Mouse (Mus musculus): Measurements from ENCODE around the gene Hspb7. TPM values are rescaled to one million over a fixed set of nuclear protein-coding genes. Genes with fewer than 3 reads are reported as not detected.

Gene Hspb7
- 0.06 and 0.08 TPM in 2 replicates for polyA plus RNA-seq (2015; fragmentation: Nextera tagmentation; extraction: Ambion mirVana)

DNA sequence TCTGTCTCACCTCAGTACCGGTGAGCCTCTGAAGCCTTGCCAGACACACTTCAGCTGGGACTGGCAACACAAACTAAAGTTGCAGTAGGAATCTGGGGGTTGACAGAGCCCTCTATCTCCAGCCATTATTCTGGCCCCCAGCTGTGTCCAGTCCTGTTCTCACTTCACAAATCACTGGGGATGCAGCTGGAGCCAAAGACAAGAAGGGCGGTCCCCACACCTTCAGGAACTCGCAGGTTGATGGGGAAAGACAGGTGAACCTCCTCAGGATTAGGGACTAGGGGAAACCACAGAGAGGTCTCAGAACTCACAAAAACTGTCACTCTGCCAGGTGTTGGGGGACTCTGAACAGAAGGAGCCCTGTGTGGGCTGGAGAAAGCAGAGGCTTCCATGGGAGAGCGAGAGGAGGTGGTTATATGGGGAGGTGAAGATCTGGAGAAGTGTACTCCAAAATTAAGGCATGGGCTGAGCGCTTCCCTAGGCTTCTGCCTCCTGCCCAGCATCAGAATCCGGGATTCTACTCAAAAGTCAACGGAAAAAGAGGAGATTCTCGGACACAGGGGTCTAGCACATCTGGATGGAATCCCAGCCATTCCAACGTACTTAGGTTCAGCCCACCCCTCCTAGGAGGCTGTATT is at the start of gene Hspb7:
TSS of gene Hspb7 (plus strand) at position 588 of the 638 bp plus-strand sequence.
- Histone ChIP-seq H3K4me2 (no peak within 1 kb of the TSS), H3K27me3 (peaks cover 21% of the 10 kb centered on the region), H3K4me1 (replicated peaks) (peaks cover 6% of the 10 kb centered on the region; the same call in 1 of the 2 replicates), H3K36me3 (no peaks in the 10 kb centered on the region), H3K9me3 (no peaks in the 10 kb centered on the region), H3K27ac (no peak within 1 kb of the TSS), H3K9ac (no peak within 1 kb of the TSS), H3K4me3 (no peak within 1 kb of the TSS)
- 58% methylated on average over 9 of the region's 9 CpGs for WGBS
- no peak for ATAC-seq (ENCODE audit: low FRiP score)

DNA sequence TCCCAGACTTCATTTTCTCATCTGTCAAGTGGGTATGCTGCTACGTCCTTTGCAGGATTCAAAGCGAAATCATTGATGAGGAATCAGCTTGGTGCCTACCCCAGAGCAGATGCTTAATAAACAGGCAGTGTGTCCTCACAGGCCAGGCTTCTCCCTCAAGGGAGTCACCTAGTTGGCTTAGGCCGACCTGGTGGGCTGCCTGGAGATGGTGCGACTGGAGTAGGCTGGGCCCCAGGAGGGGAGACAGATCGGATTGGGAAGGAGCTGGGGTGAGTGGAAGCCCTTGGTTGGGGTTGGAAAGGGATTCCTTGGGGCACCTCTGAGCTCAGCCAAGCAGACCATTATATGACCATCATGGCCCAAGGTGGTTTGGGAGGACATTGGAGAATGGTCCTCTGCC is 48.2 kb upstream of the Hspb7 start:
- Histone ChIP-seq H3K9ac (no peak overlapping the region), H3K4me2 (no peak overlapping the region), H3K27me3 (peaks cover 23% of the 10 kb centered on the region), H3K4me1 (replicated peaks) (peaks cover 13% of the 10 kb centered on the region), H3K4me3 (no peak overlapping the region), H3K9me3 (no peaks in the 10 kb centered on the region), H3K27ac (no peak overlapping the region), H3K36me3 (no peaks in the 10 kb centered on the region)
- ATAC-seq (ENCODE audit: low FRiP score), result no peak
- WGBS, result 94% methylated on average over 5 of the region's 5 CpGs

DNA sequence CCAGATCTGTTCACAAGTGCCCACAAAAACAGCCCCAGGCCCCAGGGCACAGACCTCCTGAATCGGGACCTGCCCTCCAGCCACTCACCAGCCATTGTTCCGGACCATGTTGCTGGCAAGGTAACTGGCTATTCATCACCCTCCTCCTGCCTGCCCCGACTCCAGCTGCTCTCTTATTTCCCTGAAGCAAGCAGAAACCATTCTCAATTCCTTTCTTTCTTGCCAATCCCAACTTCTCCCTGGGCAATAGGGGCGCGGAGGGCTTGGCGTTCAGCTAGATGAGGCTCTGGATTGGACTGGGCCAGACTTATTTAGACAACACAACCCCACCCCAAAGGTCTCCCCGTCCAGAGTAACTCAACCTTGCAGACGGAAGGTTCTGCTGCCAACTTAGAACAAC is 40.9 kb upstream of the Hspb7 start:
- no peaks in the 10 kb centered on the region for H3K36me3 ChIP-seq
- H3K4me3 ChIP-seq, result no peak overlapping the region
- no peak overlapping the region for H3K9ac ChIP-seq
- H3K27me3 ChIP-seq, result peaks cover 52% of the 10 kb centered on the region
- WGBS, result 41% methylated on average over 8 of the region's 8 CpGs
- no peaks in the 10 kb centered on the region for H3K9me3 ChIP-seq
- no peak overlapping the region for H3K4me2 ChIP-seq
- H3K27ac ChIP-seq, result no peak overlapping the region
- peaks cover 23% of the 10 kb centered on the region for H3K4me1 ChIP-seq (replicated peaks)
- ATAC-seq (ENCODE audit: low FRiP score), result no peak

DNA sequence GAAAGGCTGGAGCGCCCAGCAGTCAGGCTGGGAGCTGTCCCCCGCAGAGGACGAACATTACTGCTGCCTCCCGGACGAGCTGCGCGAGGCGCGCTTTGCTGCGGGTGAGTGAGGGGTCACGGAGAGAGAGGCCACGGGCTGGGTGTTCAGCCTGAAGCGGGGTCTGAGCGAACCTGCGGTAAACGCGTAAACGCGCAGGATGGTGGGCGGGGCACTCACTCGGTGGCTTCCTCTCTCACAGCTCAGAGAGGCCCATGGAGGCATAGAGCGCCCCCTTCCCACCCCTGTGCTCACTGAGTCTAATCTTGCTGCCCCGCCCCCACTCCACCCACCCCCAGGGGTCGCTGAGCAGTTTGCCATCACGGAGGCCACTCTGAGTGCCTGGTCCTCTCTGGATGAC is 38.2 kb upstream of the Hspb7 start:
- Histone ChIP-seq H3K9ac (peak overlapping the region; percentile 55), H3K9me3 (no peaks in the 10 kb centered on the region), H3K27me3 (peaks cover 53% of the 10 kb centered on the region), H3K4me2 (peak overlapping the region; percentile 55), H3K4me1 (replicated peaks) (peaks cover 24% of the 10 kb centered on the region), H3K36me3 (no peaks in the 10 kb centered on the region), H3K27ac (no peak overlapping the region), H3K4me3 (peak overlapping the region; percentile 29)
- ATAC-seq (ENCODE audit: low FRiP score), result peak; percentile 19; the same call in 1 of the 2 replicates
- 2% methylated on average over 24 of the region's 25 CpGs for WGBS

DNA sequence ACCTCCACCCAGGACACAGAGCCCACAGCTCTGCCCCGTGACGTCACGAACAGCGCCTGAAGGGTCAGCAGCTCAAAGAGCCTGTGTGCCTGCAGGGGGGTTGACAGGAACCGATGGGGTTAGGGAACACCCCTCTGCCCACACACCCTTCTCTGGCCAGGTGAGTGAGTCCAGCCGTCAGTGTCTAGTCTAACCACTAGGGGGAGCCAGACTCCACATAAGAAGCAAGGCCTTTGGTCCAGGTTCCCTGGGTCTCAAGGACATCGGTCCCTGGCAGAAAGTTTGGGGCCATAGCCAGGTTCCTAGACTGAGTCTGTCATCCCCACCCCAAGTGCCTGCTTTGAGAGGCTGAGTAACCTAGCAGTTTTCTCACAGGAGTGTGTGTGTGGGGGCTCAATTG is 35.3 kb upstream of the Hspb7 start:
- Histone ChIP-seq H3K27ac (no peak overlapping the region), H3K27me3 (peaks cover 47% of the 10 kb centered on the region), H3K4me1 (replicated peaks) (peaks cover 19% of the 10 kb centered on the region), H3K4me3 (no peak overlapping the region), H3K4me2 (no peak overlapping the region), H3K9ac (no peak overlapping the region), H3K36me3 (no peaks in the 10 kb centered on the region), H3K9me3 (no peaks in the 10 kb centered on the region)
- 1% methylated on average over 6 of the region's 7 CpGs for WGBS
- no peak for ATAC-seq (ENCODE audit: low FRiP score)

- Histone ChIP-seq H3K27me3 (peaks cover 38% of the 10 kb centered on the region), H3K4me3 (no peak overlapping the region), H3K9me3 (no peaks in the 10 kb centered on the region), H3K27ac (no peak overlapping the region), H3K36me3 (no peaks in the 10 kb centered on the region), H3K4me1 (replicated peaks) (peaks cover 19% of the 10 kb centered on the region), H3K9ac (no peak overlapping the region), H3K4me2 (no peak overlapping the region)
- 77% methylated on average over 7 of the region's 7 CpGs for WGBS
- no peak for ATAC-seq (ENCODE audit: low FRiP score)
Measured at GRCm38 (mm10) chr4:141386150-141386549, 34.4 kb upstream of the Hspb7 start.

DNA sequence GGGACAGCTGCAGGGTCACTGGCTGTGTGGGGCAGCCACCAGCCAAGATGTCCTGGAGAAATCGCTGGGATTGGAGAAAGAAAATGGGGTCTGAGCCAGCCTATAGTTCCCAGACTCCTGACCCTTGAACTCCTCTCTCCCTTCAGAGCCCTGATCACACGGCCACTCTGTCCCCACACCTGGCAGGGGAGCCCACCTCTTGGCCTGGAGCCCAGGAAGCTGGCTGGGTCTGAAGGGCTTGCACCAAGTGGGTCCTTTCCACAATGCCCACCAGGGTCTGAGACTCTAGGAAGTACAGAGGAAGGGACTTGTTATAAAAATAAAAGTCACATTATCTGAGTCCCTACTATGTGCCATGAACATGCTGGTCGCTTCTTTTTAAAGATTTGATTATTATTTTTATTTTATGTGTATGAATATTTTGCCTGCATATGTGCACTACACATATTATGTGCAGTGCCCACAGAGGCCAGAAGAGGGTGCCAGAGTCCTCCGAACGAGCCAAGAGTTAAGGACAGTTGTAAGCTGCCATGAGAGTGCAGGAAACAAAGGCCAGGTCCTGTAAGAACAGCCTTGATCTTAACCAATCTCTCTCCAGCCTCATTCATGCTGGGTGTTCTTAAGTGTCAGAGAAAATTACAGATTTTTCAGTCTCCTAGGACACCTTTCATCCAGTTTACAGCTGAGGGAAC is 33.3 kb upstream of the Hspb7 start:
- H3K4me3 ChIP-seq, result no peak overlapping the region
- H3K27me3 ChIP-seq, result peaks cover 30% of the 10 kb centered on the region
- no peak for ATAC-seq (ENCODE audit: low FRiP score)
- WGBS, result 20% methylated on average over 5 of the region's 5 CpGs
- H3K27ac ChIP-seq, result no peak overlapping the region
- H3K4me2 ChIP-seq, result no peak overlapping the region
- no peak overlapping the region for H3K9ac ChIP-seq
- no peaks in the 10 kb centered on the region for H3K36me3 ChIP-seq
- H3K9me3 ChIP-seq, result no peaks in the 10 kb centered on the region
- peaks cover 17% of the 10 kb centered on the region for H3K4me1 ChIP-seq (replicated peaks)

DNA sequence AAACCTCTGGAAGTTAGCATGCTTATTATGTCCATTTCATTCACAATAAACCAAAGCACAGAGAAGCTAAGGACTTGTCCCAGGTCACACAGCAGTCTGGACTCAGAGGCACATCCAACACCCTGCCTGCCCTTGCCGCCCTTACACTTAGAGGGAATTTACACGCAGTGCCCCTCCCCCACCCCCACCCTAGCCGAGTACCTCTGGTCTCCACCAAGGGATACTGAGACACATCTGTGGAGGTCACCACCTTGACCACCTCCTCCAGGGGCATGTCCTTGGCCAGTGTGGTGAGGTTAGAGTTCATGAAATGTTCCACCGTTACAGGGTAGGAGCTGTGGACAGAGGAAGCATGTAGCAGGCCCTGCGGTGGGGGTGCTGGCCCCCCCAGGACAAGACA is 32.6 kb upstream of the Hspb7 start:
- WGBS, result 64% methylated on average over 5 of the region's 5 CpGs

DNA sequence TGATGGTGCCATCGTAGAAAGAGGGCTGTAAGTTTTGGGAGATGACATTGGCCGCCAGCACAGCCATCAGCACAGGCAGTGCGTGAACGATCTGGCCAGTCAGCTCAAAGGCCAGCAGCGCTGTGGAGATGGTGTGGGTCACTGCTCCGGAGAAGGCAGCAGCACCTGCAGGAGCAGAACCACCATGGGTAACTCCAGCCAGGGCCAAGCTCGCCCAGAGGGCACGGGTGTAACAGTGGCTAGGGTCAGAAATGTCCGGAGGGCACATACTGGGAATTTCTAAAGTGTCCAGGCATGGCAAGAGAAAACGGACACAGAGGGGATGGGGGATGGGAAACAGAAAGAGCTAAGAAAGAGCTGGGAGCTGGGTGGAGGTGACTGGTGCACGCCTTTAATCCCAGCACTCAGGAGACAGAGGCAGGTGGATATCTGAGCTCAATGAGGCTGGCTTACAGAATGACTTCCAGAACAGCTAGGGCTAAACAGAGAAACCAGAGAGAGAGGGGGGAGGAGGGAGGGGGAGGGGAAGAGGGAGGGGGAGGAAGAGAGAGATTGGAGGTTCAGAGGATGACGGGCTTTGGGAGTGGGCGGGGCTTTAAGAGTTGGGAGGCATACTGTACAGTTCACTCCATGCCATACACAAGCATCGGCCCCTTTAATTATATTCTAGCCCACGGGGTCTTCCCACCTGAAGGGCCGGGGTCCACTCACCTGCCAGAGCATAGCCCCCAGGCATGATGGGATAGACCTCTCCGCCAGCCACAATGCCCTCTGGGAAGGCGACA is 31.0 kb upstream of the Hspb7 start:
- Histone ChIP-seq H3K9ac (no peak overlapping the region), H3K27me3 (peaks cover 12% of the 10 kb centered on the region), H3K4me1 (replicated peaks) (peaks cover 2% of the 10 kb centered on the region; the same call in 1 of the 2 replicates), H3K27ac (no peak overlapping the region), H3K9me3 (no peaks in the 10 kb centered on the region), H3K36me3 (no peaks in the 10 kb centered on the region), H3K4me3 (no peak overlapping the region), H3K4me2 (no peak overlapping the region)
- WGBS, result 70% methylated on average over 18 of the region's 18 CpGs
- ATAC-seq (ENCODE audit: low FRiP score), result no peak

More for the DNA sequence above, 32.6 kb upstream of the Hspb7 start:
- Histone ChIP-seq H3K9me3 (no peaks in the 10 kb centered on the region), H3K4me1 (replicated peaks) (peaks cover 11% of the 10 kb centered on the region; the same call in 1 of the 2 replicates), H3K4me3 (no peak overlapping the region), H3K9ac (no peak overlapping the region), H3K36me3 (no peaks in the 10 kb centered on the region), H3K27ac (no peak overlapping the region), H3K27me3 (peaks cover 25% of the 10 kb centered on the region), H3K4me2 (no peak overlapping the region)
- ATAC-seq (ENCODE audit: low FRiP score), result no peak

- Histone ChIP-seq H3K4me2 (no peak overlapping the region), H3K9ac (no peak overlapping the region), H3K27me3 (peaks cover 19% of the 10 kb centered on the region), H3K27ac (no peak overlapping the region), H3K9me3 (no peaks in the 10 kb centered on the region), H3K4me3 (no peak overlapping the region), H3K36me3 (no peaks in the 10 kb centered on the region), H3K4me1 (replicated peaks) (peaks cover 4% of the 10 kb centered on the region; the same call in 1 of the 2 replicates)
- ATAC-seq (ENCODE audit: low FRiP score), result no peak
- WGBS, result 83% methylated on average over 12 of the region's 12 CpGs
Measured at GRCm38 (mm10) chr4:141391293-141391692, 29.3 kb upstream of the Hspb7 start.

GRCm38 (mm10) chr4:141394751-141395150 is 25.8 kb upstream of the Hspb7 start:
- Histone ChIP-seq H3K4me3 (no peak overlapping the region), H3K27ac (no peak overlapping the region), H3K36me3 (no peaks in the 10 kb centered on the region), H3K9me3 (no peaks in the 10 kb centered on the region), H3K4me2 (no peak overlapping the region), H3K4me1 (replicated peaks) (peaks cover 4% of the 10 kb centered on the region; the same call in 1 of the 2 replicates), H3K9ac (no peak overlapping the region), H3K27me3 (peaks cover 34% of the 10 kb centered on the region)
- WGBS, result 21% methylated on average over 16 of the region's 16 CpGs
- no peak for ATAC-seq (ENCODE audit: low FRiP score)

GRCm38 (mm10) chr4:141397861-141398260 is 22.7 kb upstream of the Hspb7 start:
- Histone ChIP-seq H3K9ac (no peak overlapping the region), H3K4me2 (no peak overlapping the region), H3K27ac (no peak overlapping the region), H3K27me3 (peaks cover 33% of the 10 kb centered on the region), H3K9me3 (no peaks in the 10 kb centered on the region), H3K36me3 (no peaks in the 10 kb centered on the region), H3K4me1 (replicated peaks) (peaks cover 4% of the 10 kb centered on the region; the same call in 1 of the 2 replicates), H3K4me3 (no peak overlapping the region)
- 78% methylated on average over 12 of the region's 12 CpGs for WGBS
- no peak for ATAC-seq (ENCODE audit: low FRiP score)

Data from hindbrain, embryonic 13.5 days (tissue).